Mouse (Mus musculus) thymus, adult 2 months (tissue): ENCODE measurements around the gene AC134908.4.

Source experiments
- CTCF ChIP-seq: fragments of 200-500 bp; IDR thresholded peaks from 2 replicates; pipeline ENCODE4 v1.5.1; 2012; ENCODE audit warnings: mild to moderate bottlenecking, control low read depth, low read length, moderate library complexity, borderline replicate concordance; ENCODE audit not compliant: control insufficient read depth, poor library complexity, insufficient read depth; ENCODE audit errors: extremely low read depth
- POLR2A ChIP-seq: fragments of 200-500 bp; IDR thresholded peaks from 2 replicates; pipeline ENCODE4 v1.6.1; 2012; ENCODE audit warnings: mild to moderate bottlenecking, low read length, control low read depth, moderate library complexity; ENCODE audit not compliant: control insufficient read depth, poor library complexity, insufficient read depth; ENCODE audit errors: extremely low read depth

DNA sequence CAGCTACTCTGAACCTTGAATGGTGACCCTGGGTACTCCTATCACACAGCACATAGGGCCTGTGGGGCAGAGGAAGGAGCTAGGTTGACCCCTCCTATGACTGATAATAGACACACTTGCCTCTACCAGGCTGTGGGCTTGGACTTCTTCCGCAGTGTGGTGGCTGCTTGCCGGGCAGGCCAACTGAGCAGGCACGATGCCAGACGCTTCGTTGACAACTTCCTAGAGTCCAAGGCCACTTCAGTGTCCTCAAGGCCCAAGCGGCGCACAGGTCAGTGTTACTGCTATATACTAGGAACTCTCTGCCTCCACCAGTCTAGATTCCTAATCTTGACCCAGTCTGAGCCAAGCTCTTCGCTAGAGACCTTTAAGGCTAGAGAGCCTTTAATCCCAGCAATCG lies 51.6 kb downstream of the AC134908.4 start:
- TF ChIP-seq POLR2A = no peak
- no peak for TF ChIP-seq CTCF
